Comparison of ENCODE assay signal across 17 mouse cellular contexts in genomic region chr5:68120880-68121279, GRCm38 (mm10).
DNase-seq lines count a peak whose midpoint lies in the region; ATAC-seq and TF ChIP-seq lines count a peak whose summit lies in the region.
"Had no signal": no experiment of that assay in that cellular context is flagged by ENCODE, and none has a peak within 500 bp of the region (broad histone marks: within the 10 kb centered on the region; RNA-seq: fewer than 3 reads in every experiment).

No protein-coding gene starts in this region.

- no peak overlapping the region for H3K4me3 ChIP-seq in forebrain, postnatal 0 days (ENCODE audit: low read depth, low read length)
- H3K4me3 ChIP-seq in forebrain, embryonic 11.5 days (ENCODE audit: low read depth, low read length): no peak overlapping the region
- H3K4me3 ChIP-seq in liver, postnatal 0 days (ENCODE audit: low read depth, low read length): no peak overlapping the region
- no peak overlapping the region for H3K4me3 ChIP-seq in liver, embryonic 12.5 days
- no peak overlapping the region for H3K4me3 ChIP-seq in MEL (ENCODE audit: control insufficient read depth in 1 of 2, insufficient read depth in 1 of 2, low read depth in 2 of 2, low read length in 2 of 2)
- H3K4me3 ChIP-seq: embryonic facial prominence, embryonic 12.5 days; limb, embryonic 12.5 days; neural tube, embryonic 12.5 days had no signal

- 37% methylated on average over 2 of the region's 2 CpGs for WGBS in forebrain, postnatal 0 days
- 54% methylated on average over 2 of the region's 2 CpGs for WGBS in forebrain, embryonic 11.5 days
- 30% methylated on average over 2 of the region's 2 CpGs for WGBS in liver, postnatal 0 days (ENCODE audit: insufficient replicate concordance)
- 19% methylated on average over 2 of the region's 2 CpGs for WGBS in liver, embryonic 12.5 days (ENCODE audit: insufficient replicate concordance)

- no peak overlapping the region for H3K4me2 ChIP-seq in forebrain, postnatal 0 days (ENCODE audit: low read depth)
- no peak overlapping the region for H3K4me2 ChIP-seq in forebrain, embryonic 11.5 days (ENCODE audit: low read depth, low read length, severe bottlenecking)
- no peak overlapping the region for H3K4me2 ChIP-seq in liver, postnatal 0 days (ENCODE audit: low read depth, low read length)
- no peak overlapping the region for H3K4me2 ChIP-seq in liver, embryonic 12.5 days
- H3K4me2 ChIP-seq: embryonic facial prominence, embryonic 12.5 days; limb, embryonic 12.5 days; midbrain, embryonic 11.5 days; neural tube, embryonic 12.5 days had no signal

- DNase-seq in forebrain, postnatal 0 days: peak; percentile 57
- no peak for DNase-seq in forebrain, embryonic 11.5 days (ENCODE audit: low spot score)
- DNase-seq in liver, postnatal 0 days: no peak
- peak; percentile 9 for DNase-seq in MEL (ENCODE audit: low read depth, low spot score)
- peak; percentile 29 for DNase-seq in embryo, embryonic 10.5 days (ENCODE audit: low spot score)
- DNase-seq in left cerebral cortex, postnatal 14 days (ENCODE audit: low spot score in 2 of 2): no peak
- no peak for DNase-seq in urinary bladder, postnatal 10 days (ENCODE audit: low spot score)
- DNase-seq: heart, adult 18-20 months; heart, postnatal 4 days; layer of hippocampus, adult 9-11 months; thymus, postnatal 14 days had no signal

- H3K79me2 ChIP-seq in MEL (ENCODE audit: control insufficient read depth, insufficient read depth, low read length, poor library complexity): no peaks in the 10 kb centered on the region

- H3K4me1 ChIP-seq in forebrain, postnatal 0 days (ENCODE audit: insufficient read depth): no peaks in the 10 kb centered on the region
- no peaks in the 10 kb centered on the region for H3K4me1 ChIP-seq in forebrain, embryonic 11.5 days (replicated peaks; ENCODE audit: control insufficient read depth, insufficient read depth, low read length)
- no peaks in the 10 kb centered on the region for H3K4me1 ChIP-seq in liver, postnatal 0 days (ENCODE audit: insufficient read depth)
- H3K4me1 ChIP-seq in liver, embryonic 12.5 days: no peaks in the 10 kb centered on the region
- no peaks in the 10 kb centered on the region for H3K4me1 ChIP-seq in MEL (ENCODE audit: control insufficient read depth in 1 of 2, insufficient read depth in 2 of 2, low read length in 2 of 2)
- H3K4me1 ChIP-seq: embryonic facial prominence, embryonic 12.5 days; limb, embryonic 12.5 days; neural tube, embryonic 12.5 days had no signal

- no peaks in the 10 kb centered on the region for H3K9me3 ChIP-seq in forebrain, postnatal 0 days (ENCODE audit: low read length)
- H3K9me3 ChIP-seq in forebrain, embryonic 11.5 days (ENCODE audit: control insufficient read depth, low read length): no peaks in the 10 kb centered on the region
- no peaks in the 10 kb centered on the region for H3K9me3 ChIP-seq in liver, postnatal 0 days (ENCODE audit: low read length)
- no peaks in the 10 kb centered on the region for H3K9me3 ChIP-seq in liver, embryonic 12.5 days (replicated peaks)
- H3K9me3 ChIP-seq in MEL (replicated peaks; ENCODE audit: insufficient read depth, low read length): no peaks in the 10 kb centered on the region
- H3K9me3 ChIP-seq: embryonic facial prominence, embryonic 12.5 days; limb, embryonic 12.5 days; neural tube, embryonic 12.5 days had no signal

- TF ChIP-seq EP300 in liver, postnatal 0 days (IDR thresholded peaks at IDR 0.05; ENCODE audit: low read depth): no peak
- no peak for TF ChIP-seq EP300 in MEL (IDR thresholded peaks at IDR 0.05; ENCODE audit: low read depth in 1 of 2, low read length in 2 of 2)

- intact Hi-C loops in left cerebral cortex, postnatal 14 days (cut with DNase I): loop anchor here (10.0 kb wide), 2 partner anchors 134 to 1404 kb away; no protein-coding TSS in a partner anchor

- no peak for ATAC-seq in forebrain, postnatal 0 days
- ATAC-seq in forebrain, embryonic 11.5 days (replicated peaks; ENCODE audit: low FRiP score): no peak
- ATAC-seq in liver, postnatal 0 days: no peak
- ATAC-seq in liver, embryonic 12.5 days: no peak
- ATAC-seq: activated CD4-positive, CD25-positive, alpha-beta regulatory T cell, adult 4 months had no signal

- TF ChIP-seq RAD21 in MEL (IDR thresholded peaks at IDR 0.05; ENCODE audit: low read depth, low read length): peak; percentile 55

- peak; percentile 68 for TF ChIP-seq CTCF in forebrain, postnatal 0 days (IDR thresholded peaks at IDR 0.05; ENCODE audit: low read depth)
- TF ChIP-seq CTCF in liver, postnatal 0 days (IDR thresholded peaks at IDR 0.05; ENCODE audit: low read depth): peak; percentile 38
- TF ChIP-seq CTCF in MEL (IDR thresholded peaks at IDR 0.05 in 2 of 3, conservative IDR thresholded peaks at IDR 0.05 in 1 of 3; ENCODE audit: control insufficient read depth in 1 of 3, insufficient read depth in 1 of 3, low read depth in 2 of 3, low read length in 3 of 3, poor library complexity in 1 of 3, severe bottlenecking in 1 of 3): peak in 1 of 3 experiments; percentile 51; a peak in 3 of 6 replicates

- H3K36me3 ChIP-seq in forebrain, postnatal 0 days (ENCODE audit: insufficient read depth): no peaks in the 10 kb centered on the region
- no peaks in the 10 kb centered on the region for H3K36me3 ChIP-seq in forebrain, embryonic 11.5 days (ENCODE audit: control insufficient read depth, insufficient read depth, low read length)
- no peaks in the 10 kb centered on the region for H3K36me3 ChIP-seq in liver, postnatal 0 days (replicated peaks; ENCODE audit: insufficient read depth, low read length)
- no peaks in the 10 kb centered on the region for H3K36me3 ChIP-seq in liver, embryonic 12.5 days
- no peaks in the 10 kb centered on the region for H3K36me3 ChIP-seq in MEL (ENCODE audit: control insufficient read depth in 1 of 2, insufficient read depth in 2 of 2, low read length in 2 of 2)
- H3K36me3 ChIP-seq: embryonic facial prominence, embryonic 12.5 days; limb, embryonic 12.5 days; neural tube, embryonic 12.5 days had no signal

- no peaks in the 10 kb centered on the region for H3K27me3 ChIP-seq in forebrain, postnatal 0 days (ENCODE audit: insufficient read depth, low read length)
- H3K27me3 ChIP-seq in forebrain, embryonic 11.5 days (ENCODE audit: control insufficient read depth, insufficient read depth, low read length): no peaks in the 10 kb centered on the region
- H3K27me3 ChIP-seq in liver, postnatal 0 days (ENCODE audit: insufficient read depth, low read length): no peaks in the 10 kb centered on the region
- H3K27me3 ChIP-seq in liver, embryonic 12.5 days (replicated peaks): no peaks in the 10 kb centered on the region
- H3K27me3 ChIP-seq in MEL (ENCODE audit: control insufficient read depth in 1 of 2, insufficient read depth in 2 of 2, low read length in 2 of 2): no peaks in the 10 kb centered on the region
- H3K27me3 ChIP-seq: embryonic facial prominence, embryonic 12.5 days; limb, embryonic 12.5 days; neural tube, embryonic 12.5 days had no signal

- H3K27ac ChIP-seq in forebrain, postnatal 0 days (ENCODE audit: low read depth, low read length): no peak overlapping the region
- no peak overlapping the region for H3K27ac ChIP-seq in forebrain, embryonic 11.5 days (ENCODE audit: low read depth, low read length)
- H3K27ac ChIP-seq in liver, postnatal 0 days (ENCODE audit: low read depth): no peak overlapping the region
- no peak overlapping the region for H3K27ac ChIP-seq in liver, embryonic 12.5 days
- H3K27ac ChIP-seq in MEL (ENCODE audit: control insufficient read depth, low read depth, low read length): no peak overlapping the region
- H3K27ac ChIP-seq: embryonic facial prominence, embryonic 12.5 days; limb, embryonic 12.5 days; neural tube, embryonic 12.5 days had no signal

- H3K9ac ChIP-seq in forebrain, postnatal 0 days: no peak overlapping the region
- no peak overlapping the region for H3K9ac ChIP-seq in forebrain, embryonic 11.5 days (ENCODE audit: low read length)
- H3K9ac ChIP-seq in liver, postnatal 0 days (replicated peaks): no peak overlapping the region
- no peak overlapping the region for H3K9ac ChIP-seq in liver, embryonic 12.5 days
- no peak overlapping the region for H3K9ac ChIP-seq in MEL (ENCODE audit: control insufficient read depth, low read depth, low read length, poor library complexity, severe bottlenecking)
- H3K9ac ChIP-seq: embryonic facial prominence, embryonic 12.5 days; limb, embryonic 12.5 days; neural tube, embryonic 12.5 days had no signal

- no peak for TF ChIP-seq POLR2A in MEL (IDR thresholded peaks at IDR 0.05; ENCODE audit: control insufficient read depth in 1 of 2, insufficient read depth in 1 of 2, low read depth in 1 of 2, low read length in 2 of 2, poor library complexity in 1 of 2)

TF ChIP-seq in MEL, 35 proteins besides CTCF, POLR2A, EP300 and RAD21:
- 0 out of 2 replicates have a peak, but pooled peaks have one; percentile 29 for TF ChIP-seq ZC3H11A (IDR thresholded peaks at IDR 0.05; ENCODE audit: low read depth, low read length)
- no peak for TF ChIP-seq POLR2AphosphoS2 (IDR thresholded peaks at IDR 0.05; ENCODE audit: low read length)
- peak; percentile 51 for TF ChIP-seq SMC3 (IDR thresholded peaks at IDR 0.05; ENCODE audit: low read depth, low read length)

Comparison
In these comparisons a context has a peak if more than half of its experiments do, and no peak if none do; other contexts are left out.
1. DNase-seq: peak in forebrain, postnatal 0 days (single experiment), MEL (single experiment) and embryo, embryonic 10.5 days (single experiment); none in forebrain, embryonic 11.5 days (single experiment), liver, postnatal 0 days (single experiment), left cerebral cortex, postnatal 14 days (0 of 2) and urinary bladder, postnatal 10 days (single experiment).